Mouse (Mus musculus) small intestine, adult 2 months (tissue): ENCODE results near the gene Gucy2g.

Source experiments
- CTCF ChIP-seq: fragments of 200-500 bp; IDR thresholded peaks from 2 replicates; pipeline ENCODE4 v1.5.1; 2012; ENCODE audit warnings: low read depth, mild to moderate bottlenecking, control low read depth, inconsistent platforms, low read length, moderate library complexity, mixed read lengths; ENCODE audit not compliant: insufficient replicate concordance, insufficient read length; ENCODE audit errors: extremely low read depth
- POLR2A ChIP-seq: fragments of 200-500 bp; IDR thresholded peaks from 2 replicates; pipeline ENCODE4 v1.6.1; 2012; ENCODE audit warnings: low read depth, mild to moderate bottlenecking, control low read depth, inconsistent platforms, low read length, moderate library complexity

- TF ChIP-seq POLR2A: no peak
- TF ChIP-seq CTCF: no peak
Measured at GRCm38 (mm10) chr19:55149646-55150045, 91.4 kb downstream of the Gucy2g start.
